Mouse (Mus musculus) layer of hippocampus, postnatal 14 days (tissue): ENCODE data around the gene Asap2. TPM values are rescaled to one million over a fixed set of nuclear protein-coding genes. Genes with fewer than 3 reads are reported as not detected.

Source experiments
- DNase-seq, 2 experiments: peaks; one replicate each; pipeline ENCODE4 v3.0.0; 2021 to 2022; ENCODE audit warnings: low spot score in 2 of 2, mixed read lengths in 1 of 2
- total RNA-seq, 2 experiments: library from RNA; stranded (reverse); gene quantifications; 2 replicates each; pipeline ENCODE4 v1.2.3; 2021

Gene Asap2
- total RNA-seq, 2 experiments from 2014 or later, result 46.6 to 50.1 TPM

DNA sequence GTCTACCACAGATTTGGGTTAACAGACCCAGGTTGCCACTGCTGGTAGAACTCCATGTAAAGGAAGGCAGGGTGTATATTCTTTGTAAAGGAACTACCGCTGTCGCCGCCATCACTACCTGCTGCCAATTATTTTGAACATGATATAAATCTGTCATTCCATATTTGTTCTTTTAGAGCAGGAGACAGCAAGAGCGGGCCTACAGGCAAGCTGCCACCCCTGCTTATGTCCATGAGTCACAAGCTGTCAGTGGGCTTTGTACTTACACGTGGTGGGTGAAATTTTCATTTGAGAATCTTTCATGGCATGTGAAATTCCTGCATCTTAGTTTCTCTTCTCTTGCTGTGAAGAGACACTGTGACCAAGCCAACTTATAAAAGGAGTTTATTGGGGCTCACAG, 273.0 kb downstream of the Asap2 start:
- DNase-seq, result peak; percentile 44 to 60

DNA sequence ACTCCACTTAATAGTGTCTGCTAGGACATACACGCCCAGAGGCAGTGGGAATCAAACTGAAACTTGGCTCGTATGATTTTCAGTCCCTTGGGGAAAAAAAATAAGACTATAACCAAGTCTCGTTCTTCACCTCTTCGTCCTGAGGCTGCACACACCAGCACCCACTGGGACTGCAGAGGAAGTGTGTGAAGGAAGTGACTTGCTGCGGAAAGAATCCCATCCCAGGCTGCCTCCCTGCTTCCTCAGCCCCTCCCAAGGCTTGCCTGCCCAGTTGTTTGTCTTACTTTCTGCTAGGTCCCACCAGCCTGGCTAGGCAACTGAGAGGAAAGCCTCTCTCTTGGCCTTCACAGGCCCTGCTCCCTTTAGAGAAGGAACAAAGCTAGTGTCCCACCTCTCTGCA, 274.0 kb downstream of the Asap2 start:
- no peak for DNase-seq

DNA sequence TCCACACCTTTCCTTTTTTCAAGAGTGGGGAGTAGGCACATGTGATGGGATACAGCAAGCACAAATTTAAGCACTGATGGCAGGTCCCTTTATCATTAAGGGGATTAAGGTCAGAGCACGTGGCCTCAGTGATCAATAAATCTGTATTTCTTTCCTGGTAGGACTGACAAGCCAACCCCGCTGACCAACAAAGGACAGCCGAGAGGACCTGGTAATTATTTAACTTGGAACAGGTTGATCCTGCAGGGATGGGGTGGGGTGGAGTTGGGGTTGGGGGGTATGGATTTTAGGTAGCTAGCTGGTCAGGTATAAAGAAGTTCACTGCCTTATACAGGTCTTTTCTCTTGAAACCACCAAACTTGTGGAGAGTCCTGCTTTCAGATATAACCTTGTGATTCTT, 274.7 kb downstream of the Asap2 start:
- DNase-seq, result no peak

GRCm38 (mm10) chr12:21265501-21265900, 275.2 kb downstream of the Asap2 start:
- DNase-seq, result no peak

DNA sequence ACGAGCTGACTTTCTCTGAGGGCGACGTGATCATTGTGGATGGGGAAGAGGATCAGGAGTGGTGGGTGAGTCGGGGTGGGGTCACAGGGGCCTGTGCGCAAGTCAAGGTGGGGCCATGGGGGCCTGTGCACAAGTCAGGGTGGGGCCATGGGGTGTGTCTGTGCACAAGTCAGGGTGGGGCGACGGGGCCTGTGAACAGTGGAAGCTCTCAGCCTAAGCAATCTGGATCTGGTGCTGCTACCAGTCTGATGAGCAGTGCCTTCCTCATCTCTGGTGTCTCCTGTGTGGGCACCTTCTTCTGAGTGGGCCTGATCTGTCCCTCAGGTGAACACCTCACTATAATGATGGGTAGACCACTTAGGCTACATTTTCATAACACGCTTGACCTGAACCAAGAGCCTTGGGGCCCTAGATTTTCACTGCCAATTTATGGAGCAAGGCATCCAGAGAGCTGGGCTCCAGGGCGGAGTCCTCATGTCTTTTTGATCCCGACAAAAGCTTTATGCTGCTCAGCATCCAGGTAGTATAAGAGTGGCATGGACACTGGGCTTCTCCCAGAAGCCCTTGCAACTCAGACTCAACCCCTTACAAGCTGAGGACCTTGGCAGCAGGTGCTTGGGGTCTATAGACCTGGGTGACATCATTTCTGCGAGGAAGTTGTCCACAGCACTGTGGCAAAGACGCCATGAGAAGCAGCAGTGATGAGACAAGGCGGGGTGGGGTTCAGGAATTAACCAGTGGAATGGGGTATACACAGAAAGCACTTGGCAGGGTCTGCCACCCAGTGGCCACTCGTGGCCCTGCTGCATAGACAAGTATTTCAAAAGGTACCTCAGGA, 275.9 kb downstream of the Asap2 start:
- DNase-seq, result peak; percentile 54 to 74

GRCm38 (mm10) chr12:21266784-21267098, 276.5 kb downstream of the Asap2 start:
- no peak for DNase-seq

DNA sequence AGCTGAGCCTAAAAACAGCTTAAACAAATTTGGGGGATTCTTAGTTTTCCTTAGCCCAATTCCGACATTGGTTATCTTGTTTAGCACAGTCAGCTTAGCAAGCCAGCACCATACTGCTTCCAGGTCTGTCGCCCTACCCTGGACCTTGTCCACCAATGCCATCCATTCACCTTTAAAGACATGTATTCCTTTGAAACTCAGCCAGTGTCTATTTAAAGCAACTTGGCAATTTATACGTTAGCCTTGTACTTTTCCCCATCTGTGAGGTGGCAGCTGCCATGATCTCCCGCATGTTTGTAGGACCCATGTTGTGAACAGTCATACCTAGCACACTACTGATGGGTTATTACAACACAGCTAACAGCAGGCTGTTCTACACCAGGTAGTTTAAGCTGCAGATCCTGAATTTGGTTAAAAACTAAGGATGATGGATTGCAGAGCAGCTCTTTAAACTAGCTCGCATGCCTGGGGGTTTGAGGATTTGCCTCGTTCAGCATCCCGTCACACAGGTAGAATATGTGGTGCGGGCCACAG, 277.9 kb downstream of the Asap2 start:
- no peak for DNase-seq

- no peak for DNase-seq
Observed at GRCm38 (mm10) chr12:21274446-21274845, 284.2 kb downstream of the Asap2 start.

GRCm38 (mm10) chr12:21277352-21277864, 287.1 kb downstream of the Asap2 start:
- no peak for DNase-seq

DNA sequence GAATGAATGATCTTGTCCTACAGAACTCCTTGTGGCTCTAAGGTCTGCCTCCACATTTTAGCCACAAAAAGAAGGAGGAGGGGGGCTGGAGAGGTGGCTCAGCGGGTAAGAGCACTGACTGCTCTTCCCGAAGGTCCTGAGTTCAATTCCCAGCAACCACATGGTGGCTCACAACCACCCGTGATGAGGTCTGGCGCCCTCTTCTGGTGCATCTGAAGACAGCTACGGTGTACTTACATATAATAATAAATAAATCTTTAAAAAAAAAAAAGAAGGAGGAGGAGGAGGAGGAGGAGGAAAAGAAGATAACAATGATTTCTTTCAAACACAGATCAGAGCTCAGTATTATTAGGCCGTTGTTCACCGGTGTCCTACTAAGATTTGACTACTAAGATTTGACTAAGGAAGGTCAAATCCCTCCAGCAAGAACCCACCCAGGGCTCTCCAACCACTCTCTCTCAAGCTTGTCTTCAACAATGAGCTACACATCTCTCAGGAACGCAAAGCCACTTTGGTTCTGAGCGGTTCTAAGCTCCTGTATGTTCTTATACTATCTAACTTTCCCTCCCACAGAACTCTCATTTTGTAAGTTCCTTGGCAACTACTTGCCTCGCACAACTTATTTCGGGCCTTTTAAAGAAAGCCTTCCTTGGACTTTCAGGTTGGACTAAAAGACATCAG, 294.6 kb downstream of the Asap2 start, which contains the start of gene Cpsf3:
TSS of gene Cpsf3 (plus strand) at position 631 of the 681 bp plus-strand sequence.
- DNase-seq, result no peak

GRCm38 (mm10) chr12:21285508-21286242, 295.4 kb downstream of the Asap2 start:
- DNase-seq, result no peak

- peak; percentile 99 for DNase-seq
Observed at GRCm38 (mm10) chr12:21286243-21286622, 296.0 kb downstream of the Asap2 start, which contains the start of gene Itgb1bp1. Itgb1bp1 (minus strand) TSS chr12:21286284.

- no peak for DNase-seq
Observed at GRCm38 (mm10) chr12:21286712-21287650, 296.7 kb downstream of the Asap2 start.

- no peak for DNase-seq
Observed at GRCm38 (mm10) chr12:21288716-21289395, 298.6 kb downstream of the Asap2 start.

DNA sequence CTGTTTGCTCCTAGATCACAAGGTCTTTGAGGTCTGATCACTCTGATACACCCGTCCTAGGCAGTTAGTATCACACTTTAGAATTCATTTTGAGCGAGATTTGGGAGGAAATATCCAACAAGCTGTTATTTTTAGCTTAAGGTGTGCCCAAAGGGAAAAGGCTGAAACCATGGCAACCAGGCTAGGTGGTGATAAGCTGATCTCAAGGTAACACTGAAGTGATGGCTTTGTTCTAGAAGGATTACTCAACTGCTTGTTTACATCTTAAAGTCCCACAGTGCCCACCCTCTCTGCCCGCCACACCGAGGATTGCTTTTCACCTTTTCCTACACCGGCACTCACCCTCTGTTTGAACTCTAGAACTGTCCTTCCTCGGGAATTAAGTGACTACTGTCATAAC, 299.4 kb downstream of the Asap2 start:
- DNase-seq, result no peak

DNA sequence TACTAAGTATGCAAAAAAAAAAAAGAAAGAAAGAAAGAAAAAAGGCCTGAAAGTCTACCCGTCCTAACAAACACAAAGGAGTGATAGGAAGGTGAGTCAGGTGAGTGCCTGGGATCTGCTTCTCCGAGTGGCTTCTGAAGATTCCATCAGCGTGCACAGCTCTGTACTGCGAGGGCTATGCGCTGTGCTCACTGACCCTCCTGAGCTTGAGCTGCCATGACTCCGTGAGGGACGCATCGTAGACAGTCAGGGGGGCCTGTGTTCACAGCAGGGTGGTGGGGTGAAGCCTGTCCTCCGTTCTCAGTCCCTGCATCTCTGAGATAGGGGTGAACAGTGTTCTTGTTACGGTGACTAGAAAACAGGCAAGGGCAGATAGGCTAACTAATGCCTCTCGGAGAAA, 308.6 kb downstream of the Asap2 start:
- no peak for DNase-seq

DNA sequence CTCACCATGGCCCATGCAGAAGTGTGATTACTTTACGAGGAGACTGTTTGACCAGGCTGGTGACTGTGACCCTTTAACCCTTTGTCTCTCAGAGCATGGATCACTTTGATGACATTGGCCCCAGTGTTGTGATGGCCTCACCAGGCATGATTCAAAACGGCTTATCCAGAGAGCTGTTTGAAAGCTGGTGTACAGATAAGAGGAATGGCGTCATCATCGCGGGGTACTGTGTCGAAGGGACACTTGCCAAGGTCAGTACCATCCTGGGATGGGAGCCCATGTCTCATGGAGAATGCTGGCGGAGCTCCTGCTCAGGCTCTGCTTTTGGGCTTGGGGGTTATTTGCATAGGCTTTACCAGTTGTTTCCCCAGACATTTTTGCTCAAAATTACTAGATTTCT, 311.1 kb downstream of the Asap2 start:
- no peak for DNase-seq

GRCm38 (mm10) chr12:21301932-21302331, 311.7 kb downstream of the Asap2 start:
- DNase-seq, result no peak

GRCm38 (mm10) chr12:21302361-21302783, 312.1 kb downstream of the Asap2 start:
- no peak for DNase-seq

GRCm38 (mm10) chr12:21305741-21306140, 315.5 kb downstream of the Asap2 start:
- no peak for DNase-seq
